Mouse (Mus musculus): Measurements from ENCODE around the gene Gm36245. TPM values are rescaled to one million over a fixed set of nuclear protein-coding genes. Genes with fewer than 3 reads are reported as not detected.
"Not testable (repeated sequence)": the region's sequence is repeated elsewhere in the genome, so short reads cannot be mapped to it uniquely, and the experiment has no call there.

Gene Gm36245
- polyA plus RNA-seq, 1 experiment from 2014 or later: not detected

GRCm38 (mm10) chr15:77593557-77593956 lies 5.5 kb upstream of the Gm36245 start:
- ATAC-seq: no peak
- H3K27ac ChIP-seq (ENCODE audit: low read depth, low read length): no peak overlapping the region

GRCm38 (mm10) chr15:77595961-77596360 lies 3.1 kb upstream of the Gm36245 start, which contains the start of gene Apol10b:
Apol10b (minus strand) TSS chr15:77596125.
- no peak within 1 kb of the TSS for H3K9ac ChIP-seq (ENCODE audit: low read length)
- H3K4me1 ChIP-seq (ENCODE audit: control insufficient read depth, insufficient read depth, low read length): no peaks in the 10 kb centered on the region
- H3K27ac ChIP-seq (ENCODE audit: low read depth, low read length): no peak within 1 kb of the TSS
- H3K4me2 ChIP-seq (ENCODE audit: low read length): no peak within 1 kb of the TSS
- DNase-seq (ENCODE audit: low spot score) (no peak), ATAC-seq (no peak)
- H3K36me3 ChIP-seq (ENCODE audit: control insufficient read depth, insufficient read depth, low read length): no peaks in the 10 kb centered on the region
- H3K9me3 ChIP-seq (replicated peaks; ENCODE audit: control insufficient read depth, low read length): no peaks in the 10 kb centered on the region
- no peak within 1 kb of the TSS for H3K4me3 ChIP-seq (ENCODE audit: low read depth, low read length)
- 70% methylated on average over 5 of the region's 5 CpGs for WGBS
- H3K27me3 ChIP-seq (replicated peaks; ENCODE audit: control insufficient read depth, insufficient read depth, low read length): no peaks in the 10 kb centered on the region

More at GRCm38 (mm10) chr15:77593557-77593956, 5.5 kb upstream of the Gm36245 start:
- Histone ChIP-seq H3K4me1 (ENCODE audit: control insufficient read depth, insufficient read depth, low read length) (no peaks in the 10 kb centered on the region), H3K9ac (ENCODE audit: low read length) (no peak overlapping the region), H3K4me2 (ENCODE audit: low read length) (no peak overlapping the region), H3K36me3 (ENCODE audit: control insufficient read depth, insufficient read depth, low read length) (no peaks in the 10 kb centered on the region), H3K4me3 (ENCODE audit: low read depth, low read length) (no peak overlapping the region), H3K9me3 (replicated peaks; ENCODE audit: control insufficient read depth, low read length) (no peaks in the 10 kb centered on the region), H3K27me3 (replicated peaks; ENCODE audit: control insufficient read depth, insufficient read depth, low read length) (no peaks in the 10 kb centered on the region)
- WGBS: 79% methylated on average over 1 of the region's 1 CpGs
- DNase-seq (ENCODE audit: low spot score): no peak

- H3K9me3 ChIP-seq (replicated peaks; ENCODE audit: control insufficient read depth, low read length): no peaks in the 10 kb centered on the region
- no peak overlapping the region for H3K9ac ChIP-seq (ENCODE audit: low read length)
- no peak overlapping the region for H3K4me2 ChIP-seq (ENCODE audit: low read length)
- H3K27me3 ChIP-seq (replicated peaks; ENCODE audit: control insufficient read depth, insufficient read depth, low read length): no peaks in the 10 kb centered on the region
- H3K27ac ChIP-seq (ENCODE audit: low read depth, low read length): no peak overlapping the region
- DNase-seq (ENCODE audit: low spot score) (no peak), ATAC-seq (no peak)
- H3K4me3 ChIP-seq (ENCODE audit: low read depth, low read length): no peak overlapping the region
- no peaks in the 10 kb centered on the region for H3K4me1 ChIP-seq (ENCODE audit: control insufficient read depth, insufficient read depth, low read length)
- 70% methylated on average over 3 of the region's 3 CpGs for WGBS
- H3K36me3 ChIP-seq (ENCODE audit: control insufficient read depth, insufficient read depth, low read length): no peaks in the 10 kb centered on the region
These were observed 629 bp upstream of the Gm36245 start for GRCm38 (mm10) chr15:77598429-77598828.

GRCm38 (mm10) chr15:77606069-77606468 lies 7.0 kb downstream of the Gm36245 start:
- Histone ChIP-seq H3K27me3 (replicated peaks; ENCODE audit: control insufficient read depth, insufficient read depth, low read length) (no peaks in the 10 kb centered on the region), H3K36me3 (ENCODE audit: control insufficient read depth, insufficient read depth, low read length) (no peaks in the 10 kb centered on the region), H3K27ac (ENCODE audit: low read depth, low read length) (no peak overlapping the region), H3K9me3 (replicated peaks; ENCODE audit: control insufficient read depth, low read length) (no peaks in the 10 kb centered on the region), H3K4me2 (ENCODE audit: low read length) (no peak overlapping the region), H3K4me3 (ENCODE audit: low read depth, low read length) (no peak overlapping the region), H3K9ac (ENCODE audit: low read length) (no peak overlapping the region), H3K4me1 (ENCODE audit: control insufficient read depth, insufficient read depth, low read length) (no peaks in the 10 kb centered on the region)
- ATAC-seq: no peak
- WGBS: 97% methylated on average over 3 of the region's 3 CpGs
- no peak for DNase-seq (ENCODE audit: low spot score)

GRCm38 (mm10) chr15:77624710-77625109 lies 25.7 kb downstream of the Gm36245 start:
- Histone ChIP-seq H3K27me3 (replicated peaks; ENCODE audit: control insufficient read depth, insufficient read depth, low read length) (no peaks in the 10 kb centered on the region), H3K4me2 (ENCODE audit: low read length) (no peak overlapping the region), H3K9ac (ENCODE audit: low read length) (no peak overlapping the region), H3K9me3 (replicated peaks; ENCODE audit: control insufficient read depth, low read length) (no peaks in the 10 kb centered on the region), H3K27ac (ENCODE audit: low read depth, low read length) (no peak overlapping the region), H3K36me3 (ENCODE audit: control insufficient read depth, insufficient read depth, low read length) (no peaks in the 10 kb centered on the region), H3K4me3 (ENCODE audit: low read depth, low read length) (no peak overlapping the region), H3K4me1 (ENCODE audit: control insufficient read depth, insufficient read depth, low read length) (no peaks in the 10 kb centered on the region)
- WGBS: 92% methylated on average over 1 of the region's 1 CpGs
- DNase-seq (ENCODE audit: low spot score): no peak
- ATAC-seq: no peak

GRCm38 (mm10) chr15:77626471-77626870 lies 27.4 kb downstream of the Gm36245 start:
- H3K9ac ChIP-seq (ENCODE audit: low read length); H3K4me1 ChIP-seq (ENCODE audit: control insufficient read depth, insufficient read depth, low read length); ATAC-seq; H3K4me3 ChIP-seq (ENCODE audit: low read depth, low read length); DNase-seq (ENCODE audit: low spot score); H3K9me3 ChIP-seq (replicated peaks; ENCODE audit: control insufficient read depth, low read length); H3K27ac ChIP-seq (ENCODE audit: low read depth, low read length); H3K36me3 ChIP-seq (ENCODE audit: control insufficient read depth, insufficient read depth, low read length); H3K27me3 ChIP-seq (replicated peaks; ENCODE audit: control insufficient read depth, insufficient read depth, low read length); H3K4me2 ChIP-seq (ENCODE audit: low read length): not testable (repeated sequence)
- WGBS: 87% methylated on average over 4 of the region's 4 CpGs

- H3K27me3 ChIP-seq (replicated peaks; ENCODE audit: control insufficient read depth, insufficient read depth, low read length); ATAC-seq; H3K4me2 ChIP-seq (ENCODE audit: low read length); H3K9me3 ChIP-seq (replicated peaks; ENCODE audit: control insufficient read depth, low read length); H3K4me1 ChIP-seq (ENCODE audit: control insufficient read depth, insufficient read depth, low read length); H3K27ac ChIP-seq (ENCODE audit: low read depth, low read length); H3K9ac ChIP-seq (ENCODE audit: low read length); DNase-seq (ENCODE audit: low spot score); H3K4me3 ChIP-seq (ENCODE audit: low read depth, low read length); H3K36me3 ChIP-seq (ENCODE audit: control insufficient read depth, insufficient read depth, low read length): not testable (repeated sequence)
- WGBS: 73% methylated on average over 9 of the region's 9 CpGs
These were observed 29.6 kb downstream of the Gm36245 start for GRCm38 (mm10) chr15:77628647-77629046.

- not testable (repeated sequence) for DNase-seq (ENCODE audit: low spot score); H3K4me2 ChIP-seq (ENCODE audit: low read length); H3K9me3 ChIP-seq (replicated peaks; ENCODE audit: control insufficient read depth, low read length); H3K36me3 ChIP-seq (ENCODE audit: control insufficient read depth, insufficient read depth, low read length); ATAC-seq; H3K9ac ChIP-seq (ENCODE audit: low read length); H3K27me3 ChIP-seq (replicated peaks; ENCODE audit: control insufficient read depth, insufficient read depth, low read length); H3K27ac ChIP-seq (ENCODE audit: low read depth, low read length); H3K4me1 ChIP-seq (ENCODE audit: control insufficient read depth, insufficient read depth, low read length); H3K4me3 ChIP-seq (ENCODE audit: low read depth, low read length)
- 84% methylated on average over 3 of the region's 3 CpGs for WGBS
These were observed 30.8 kb downstream of the Gm36245 start for GRCm38 (mm10) chr15:77629822-77630221.

GRCm38 (mm10) chr15:77643176-77643575 lies 44.1 kb downstream of the Gm36245 start, which contains the start of gene Apol11b:
Apol11b (minus strand) TSS chr15:77643286.
- not testable (repeated sequence) for H3K4me3 ChIP-seq (ENCODE audit: low read depth, low read length); ATAC-seq; H3K36me3 ChIP-seq (ENCODE audit: control insufficient read depth, insufficient read depth, low read length); H3K9ac ChIP-seq (ENCODE audit: low read length); H3K4me2 ChIP-seq (ENCODE audit: low read length); DNase-seq (ENCODE audit: low spot score); H3K4me1 ChIP-seq (ENCODE audit: control insufficient read depth, insufficient read depth, low read length); H3K27ac ChIP-seq (ENCODE audit: low read depth, low read length); H3K9me3 ChIP-seq (replicated peaks; ENCODE audit: control insufficient read depth, low read length); H3K27me3 ChIP-seq (replicated peaks; ENCODE audit: control insufficient read depth, insufficient read depth, low read length)
- WGBS: 78% methylated on average over 2 of the region's 2 CpGs
